Mouse (Mus musculus) forebrain, postnatal 0 days (tissue): ENCODE measurements at regions not wholly inside any gene's neighbourhood (a gene's known extent, or its start where the extent isn't known, plus 50 kb on each side); places are given as distances from the start of the nearest gene placed in this dataset.

Source experiments
- ATAC-seq: fragments of 200-750 bp; cut with Nextera tagmentation; 2 replicates; pipeline ENCODE4 v1.8.0; 2017; ENCODE audit warnings: mild to moderate bottlenecking, moderate library complexity
- DNase-seq: peaks from one replicate; pipeline ENCODE4 v3.0.0-alpha.2; 2015
- H3K27ac ChIP-seq: fragments of 300-500 bp; sonication (generic); 2 replicates; pipeline ENCODE4 v1.5.1; 2014; ENCODE audit warnings: low read depth, mild to moderate bottlenecking, antibody characterized with exemption, low read length, moderate library complexity, mixed read lengths
- H3K27me3 ChIP-seq: fragments of 300-500 bp; sonication (generic); 2 replicates; pipeline ENCODE4 v1.6.1; 2014; ENCODE audit warnings: mild to moderate bottlenecking, low read length, mixed read lengths; ENCODE audit not compliant: insufficient read depth
- H3K36me3 ChIP-seq: fragments of 300-500 bp; sonication (generic); 2 replicates; pipeline ENCODE4 v1.6.1; 2014; ENCODE audit warnings: mild to moderate bottlenecking, moderate library complexity; ENCODE audit not compliant: insufficient read depth
- H3K4me1 ChIP-seq: fragments of 300-500 bp; sonication (generic); 2 replicates; pipeline ENCODE4 v1.6.1; 2014; ENCODE audit warnings: antibody characterized with exemption; ENCODE audit not compliant: insufficient read depth
- H3K4me2 ChIP-seq: fragments of 300-500 bp; sonication (generic); 2 replicates; pipeline ENCODE4 v1.6.1; 2014; ENCODE audit warnings: low read depth, mild to moderate bottlenecking, moderate library complexity
- H3K4me3 ChIP-seq: fragments of 300-500 bp; sonication (generic); 2 replicates; pipeline ENCODE4 v1.5.1; 2014; ENCODE audit warnings: low read depth, low read length, mixed read lengths
- H3K9ac ChIP-seq: fragments of 300-500 bp; sonication (generic); 2 replicates; pipeline ENCODE4 v1.6.1; 2014; ENCODE audit warnings: mild to moderate bottlenecking
- H3K9me3 ChIP-seq: fragments of 300-500 bp; sonication (generic); 2 replicates; pipeline ENCODE4 v1.6.1; 2016; ENCODE audit warnings: low read length
- CTCF ChIP-seq: sonication (generic); IDR thresholded peaks from 2 replicates; pipeline ENCODE4 v1.5.1; 2016; ENCODE audit warnings: antibody characterized with exemption, control low read depth, low read depth
- WGBS: fragments of 180-500 bp; shearing (Covaris S2); extraction: QIAGEN DNeasy Blood & Tissue Kit; methylation state at CpG from one replicate; pipeline ENCODE4 v1.1.7; 2014; 5-methylcytosine and 5-hydroxymethylcytosine counted together

- H3K36me3 ChIP-seq, result no peaks in the 10 kb centered on the region
- H3K9me3 ChIP-seq, result no peaks in the 10 kb centered on the region
- H3K4me2 ChIP-seq, result no peak overlapping the region
- H3K4me3 ChIP-seq, result no peak overlapping the region
- H3K27me3 ChIP-seq, result no peaks in the 10 kb centered on the region
- no peak overlapping the region for H3K27ac ChIP-seq
- no peaks in the 10 kb centered on the region for H3K4me1 ChIP-seq
- DNase-seq (no peak), ATAC-seq (no peak)
- TF ChIP-seq CTCF, result no peak
- WGBS, result 94% methylated on average over 3 of the region's 3 CpGs
- no peak overlapping the region for H3K9ac ChIP-seq
Observed at GRCm38 (mm10) chr2:101015353-101015752, 609.2 kb upstream of the Rag2 start.

- H3K9me3 ChIP-seq, result no peaks in the 10 kb centered on the region
- no peaks in the 10 kb centered on the region for H3K36me3 ChIP-seq
- H3K9ac ChIP-seq, result no peak overlapping the region
- WGBS, result 92% methylated on average over 2 of the region's 2 CpGs
- no peak for ATAC-seq
- no peak overlapping the region for H3K4me2 ChIP-seq
- H3K4me1 ChIP-seq, result no peaks in the 10 kb centered on the region
- TF ChIP-seq CTCF, result no peak
- H3K4me3 ChIP-seq, result no peak overlapping the region
- no peak overlapping the region for H3K27ac ChIP-seq
- H3K27me3 ChIP-seq, result no peaks in the 10 kb centered on the region
- no peak for DNase-seq
Observed at GRCm38 (mm10) chr2:101019384-101019783, 605.1 kb upstream of the Rag2 start.

GRCm38 (mm10) chr2:101021515-101021914 is 603.0 kb upstream of the Rag2 start:
- no peak overlapping the region for H3K4me3 ChIP-seq
- H3K9me3 ChIP-seq, result no peaks in the 10 kb centered on the region
- ATAC-seq (peak; percentile 76), DNase-seq (peak; percentile 59)
- H3K9ac ChIP-seq, result no peak overlapping the region
- 55% methylated on average over 2 of the region's 2 CpGs for WGBS
- no peak overlapping the region for H3K4me2 ChIP-seq
- H3K4me1 ChIP-seq, result no peaks in the 10 kb centered on the region
- no peak for TF ChIP-seq CTCF
- no peaks in the 10 kb centered on the region for H3K36me3 ChIP-seq
- no peaks in the 10 kb centered on the region for H3K27me3 ChIP-seq
- H3K27ac ChIP-seq, result no peak overlapping the region

- ATAC-seq (no peak), DNase-seq (no peak)
- no peaks in the 10 kb centered on the region for H3K4me1 ChIP-seq
- no peak overlapping the region for H3K9ac ChIP-seq
- no peaks in the 10 kb centered on the region for H3K27me3 ChIP-seq
- TF ChIP-seq CTCF, result no peak
- H3K9me3 ChIP-seq, result no peaks in the 10 kb centered on the region
- H3K27ac ChIP-seq, result no peak overlapping the region
- no peak overlapping the region for H3K4me3 ChIP-seq
- 84% methylated on average over 3 of the region's 3 CpGs for WGBS
- H3K4me2 ChIP-seq, result no peak overlapping the region
- no peaks in the 10 kb centered on the region for H3K36me3 ChIP-seq
Observed at GRCm38 (mm10) chr2:101043050-101043449, 581.5 kb upstream of the Rag2 start.

- Histone ChIP-seq H3K36me3 (no peaks in the 10 kb centered on the region), H3K27me3 (no peaks in the 10 kb centered on the region), H3K9me3 (no peaks in the 10 kb centered on the region), H3K4me3 (no peak overlapping the region), H3K4me1 (no peaks in the 10 kb centered on the region), H3K9ac (no peak overlapping the region), H3K4me2 (no peak overlapping the region), H3K27ac (no peak overlapping the region)
- no peak for DNase-seq
- no peak for ATAC-seq
- no peak for TF ChIP-seq CTCF
- WGBS, result 93% methylated on average over 4 of the region's 4 CpGs
Observed at GRCm38 (mm10) chr2:101062939-101063338, 561.6 kb upstream of the Rag2 start.

- ATAC-seq (no peak), DNase-seq (no peak)
- Histone ChIP-seq H3K9ac (no peak overlapping the region), H3K27ac (no peak overlapping the region), H3K9me3 (no peaks in the 10 kb centered on the region), H3K4me1 (no peaks in the 10 kb centered on the region), H3K4me2 (no peak overlapping the region), H3K4me3 (no peak overlapping the region), H3K27me3 (no peaks in the 10 kb centered on the region), H3K36me3 (no peaks in the 10 kb centered on the region)
- TF ChIP-seq CTCF, result no peak
Observed at GRCm38 (mm10) chr2:101074990-101075389, 549.5 kb upstream of the Rag2 start.

GRCm38 (mm10) chr2:101080231-101080630 is 544.3 kb upstream of the Rag2 start:
- H3K9ac ChIP-seq, result no peak overlapping the region
- H3K4me1 ChIP-seq, result no peaks in the 10 kb centered on the region
- H3K9me3 ChIP-seq, result no peaks in the 10 kb centered on the region
- no peaks in the 10 kb centered on the region for H3K36me3 ChIP-seq
- ATAC-seq (no peak), DNase-seq (no peak)
- no peaks in the 10 kb centered on the region for H3K27me3 ChIP-seq
- no peak overlapping the region for H3K27ac ChIP-seq
- 63% methylated on average over 1 of the region's 1 CpGs for WGBS
- no peak overlapping the region for H3K4me2 ChIP-seq
- TF ChIP-seq CTCF, result no peak
- no peak overlapping the region for H3K4me3 ChIP-seq

GRCm38 (mm10) chr2:101083813-101084212 is 540.7 kb upstream of the Rag2 start:
- Histone ChIP-seq H3K4me3 (no peak overlapping the region), H3K27me3 (no peaks in the 10 kb centered on the region), H3K4me2 (no peak overlapping the region), H3K4me1 (no peaks in the 10 kb centered on the region), H3K27ac (no peak overlapping the region), H3K9me3 (no peaks in the 10 kb centered on the region), H3K36me3 (no peaks in the 10 kb centered on the region), H3K9ac (no peak overlapping the region)
- ATAC-seq (peak; percentile 45; the same call in 1 of the 2 replicates), DNase-seq (peak; percentile 10)
- no peak for TF ChIP-seq CTCF
